Mouse (Mus musculus) forebrain, embryonic 10.5 days (tissue): ENCODE results near the gene Ywhag. TPM values are rescaled to one million over a fixed set of nuclear protein-coding genes. Genes with fewer than 3 reads are reported as not detected.

ENCODE experiments used
- DNase-seq: peaks from one replicate; pipeline ENCODE4 v3.0.0-alpha.2; 2017; ENCODE audit warnings: low spot score; ENCODE audit errors: extremely low spot score
- H3K27ac ChIP-seq: fragments of 300-500 bp; sonication (generic); 2 replicates; pipeline ENCODE4 v1.5.1; 2016; ENCODE audit warnings: mild to moderate bottlenecking
- H3K27me3 ChIP-seq: fragments of 300-500 bp; sonication (generic); 2 replicates; pipeline ENCODE4 v1.6.1; 2016; ENCODE audit warnings: mild to moderate bottlenecking; ENCODE audit not compliant: poor library complexity, severe bottlenecking
- H3K36me3 ChIP-seq: fragments of 300-500 bp; sonication (generic); replicated peaks from 2 replicates; pipeline ENCODE4 v1.6.1; 2016; ENCODE audit warnings: mild to moderate bottlenecking, moderate library complexity
- H3K4me1 ChIP-seq: fragments of 300-500 bp; sonication (generic); 2 replicates; pipeline ENCODE4 v1.6.1; 2016
- H3K4me3 ChIP-seq: fragments of 300-500 bp; sonication (generic); 2 replicates; pipeline ENCODE4 v1.5.1; 2016; ENCODE audit warnings: mild to moderate bottlenecking, moderate library complexity
- H3K9me3 ChIP-seq: fragments of 300-500 bp; sonication (generic); 2 replicates; pipeline ENCODE4 v1.6.1; 2016; ENCODE audit warnings: mild to moderate bottlenecking, moderate library complexity
- WGBS: fragments of 180-500 bp; shearing (Covaris S2); methylation state at CpG from one replicate; pipeline ENCODE4 v1.1.7; 2016; 5-methylcytosine and 5-hydroxymethylcytosine counted together
- polyA plus RNA-seq: library from polyadenylated mRNA; unstranded; fragments of >200 nt; fragmentation: Nextera tagmentation; extraction: Ambion mirVana; gene quantifications from 2 replicates; pipeline ENCODE4 v1.2.1, GENCODE M21; 2016

Gene Ywhag
- polyA plus RNA-seq, 1 experiment from 2014 or later = 283 TPM

GRCm38 (mm10) chr5:135868653-135869052, 65.8 kb downstream of the Ywhag start:
- H3K4me1 ChIP-seq = peaks cover 29% of the 10 kb centered on the region
- peaks cover 96% of the 10 kb centered on the region for H3K27me3 ChIP-seq
- H3K4me3 ChIP-seq = peak overlapping the region; percentile 59
- H3K27ac ChIP-seq = 0 out of 2 replicates have a peak overlapping the region, but pooled peaks have one; percentile 51
- H3K36me3 ChIP-seq = no peaks in the 10 kb centered on the region
- under 1% methylated on average over 27 of the region's 27 CpGs for WGBS
- H3K9me3 ChIP-seq = 0 out of 2 replicates have a peak, but pooled peaks cover 3% of the 10 kb centered on the region
- DNase-seq = no peak

- WGBS = 1% methylated on average over 89 of the region's 89 CpGs
- peaks cover 96% of the 10 kb centered on the region for H3K27me3 ChIP-seq
Measured at GRCm38 (mm10) chr5:135867637-135868593, 66.5 kb downstream of the Ywhag start.

GRCm38 (mm10) chr5:135866662-135867061, 67.8 kb downstream of the Ywhag start:
- Histone ChIP-seq H3K36me3 (no peaks in the 10 kb centered on the region), H3K27ac (no peak overlapping the region), H3K27me3 (peaks cover 96% of the 10 kb centered on the region), H3K4me3 (no peak overlapping the region), H3K4me1 (peaks cover 20% of the 10 kb centered on the region), H3K9me3 (0 out of 2 replicates have a peak, but pooled peaks cover 3% of the 10 kb centered on the region)
- WGBS = 38% methylated on average over 8 of the region's 8 CpGs
- no peak for DNase-seq

More at GRCm38 (mm10) chr5:135867637-135868593, 66.5 kb downstream of the Ywhag start:
- Histone ChIP-seq H3K4me3 (peak overlapping the region; percentile 59), H3K4me1 (peaks cover 21% of the 10 kb centered on the region), H3K9me3 (0 out of 2 replicates have a peak, but pooled peaks cover 3% of the 10 kb centered on the region), H3K36me3 (no peaks in the 10 kb centered on the region), H3K27ac (peak overlapping the region; percentile 69; the same call in 1 of the 2 replicates)
- no peak for DNase-seq

Other genes with a start within 250 kb of the Ywhag start
- gene Tmem120a, start 190.2 kb downstream of the Ywhag start, polyA plus RNA-seq = 54.5 and 61.6 TPM in 2 replicates
- gene Styxl1, start 156.2 kb downstream of the Ywhag start, polyA plus RNA-seq = 0.25 TPM in 1 of 2 replicates, not detected in the other
- gene Mdh2, start 156.1 kb downstream of the Ywhag start, polyA plus RNA-seq = 573 and 579 TPM in 2 replicates
- 2.9 and 4.2 TPM in 2 replicates for gene Srrm3, start 127.7 kb downstream of the Ywhag start, polyA plus RNA-seq
- gene Hspb1, start 46.7 kb downstream of the Ywhag start, polyA plus RNA-seq = 7.2 and 7.6 TPM in 2 replicates
- 1.7 and 1.9 TPM in 2 replicates for gene Ssc4d, start 39.9 kb upstream of the Ywhag start, polyA plus RNA-seq
- 0.12 TPM in 1 of 2 replicates, not detected in the other for gene Zp3, start 45.5 kb upstream of the Ywhag start, polyA plus RNA-seq
- 33.9 and 41.1 TPM in 2 replicates for gene Dtx2, start 60.2 kb upstream of the Ywhag start, polyA plus RNA-seq
- 0.09 TPM in 1 of 2 replicates, not detected in the other for gene Upk3b, start 103.9 kb upstream of the Ywhag start, polyA plus RNA-seq
- 1.5 and 1.7 TPM in 2 replicates for gene Upk3bl, start 119.9 kb upstream of the Ywhag start, polyA plus RNA-seq
- gene Rasa4, start 149.3 kb upstream of the Ywhag start, polyA plus RNA-seq = 3.8 and 5.1 TPM in 2 replicates
- 299 and 302 TPM in 2 replicates for gene Polr2j, start 182.0 kb upstream of the Ywhag start, polyA plus RNA-seq
- gene Lrwd1, start 201.5 kb upstream of the Ywhag start, polyA plus RNA-seq = 64.3 and 64.8 TPM in 2 replicates
- gene Alkbh4, start 201.5 kb upstream of the Ywhag start, polyA plus RNA-seq = 24.4 and 25.6 TPM in 2 replicates
- 7.4 and 7.5 TPM in 2 replicates for gene Orai2, start 236.1 kb upstream of the Ywhag start, polyA plus RNA-seq